Mouse (Mus musculus) testis, postnatal 10 days (tissue): ENCODE data around the gene Axl.

Source experiments
- DNase-seq: peaks from one replicate; pipeline ENCODE4 v3.0.0; 2021; ENCODE audit warnings: low spot score

Gene Axl

GRCm38 (mm10) chr7:25710519-25711130 is 77.9 kb downstream of the Axl start:
- no peak for DNase-seq

- DNase-seq = peak; percentile 58
Observed at GRCm38 (mm10) chr7:25709961-25710360, 78.5 kb downstream of the Axl start.

- DNase-seq = peak; percentile 60
Observed at GRCm38 (mm10) chr7:25707581-25708292, 80.8 kb downstream of the Axl start.
